Mouse (Mus musculus): ENCODE results near the gene Maip1. TPM values are rescaled to one million over a fixed set of nuclear protein-coding genes. Genes with fewer than 3 reads are reported as not detected.

Maip1 gene
- 6.9 TPM for polyA plus RNA-seq (2012; fragmentation: generic; extraction: Trizol)

DNA sequence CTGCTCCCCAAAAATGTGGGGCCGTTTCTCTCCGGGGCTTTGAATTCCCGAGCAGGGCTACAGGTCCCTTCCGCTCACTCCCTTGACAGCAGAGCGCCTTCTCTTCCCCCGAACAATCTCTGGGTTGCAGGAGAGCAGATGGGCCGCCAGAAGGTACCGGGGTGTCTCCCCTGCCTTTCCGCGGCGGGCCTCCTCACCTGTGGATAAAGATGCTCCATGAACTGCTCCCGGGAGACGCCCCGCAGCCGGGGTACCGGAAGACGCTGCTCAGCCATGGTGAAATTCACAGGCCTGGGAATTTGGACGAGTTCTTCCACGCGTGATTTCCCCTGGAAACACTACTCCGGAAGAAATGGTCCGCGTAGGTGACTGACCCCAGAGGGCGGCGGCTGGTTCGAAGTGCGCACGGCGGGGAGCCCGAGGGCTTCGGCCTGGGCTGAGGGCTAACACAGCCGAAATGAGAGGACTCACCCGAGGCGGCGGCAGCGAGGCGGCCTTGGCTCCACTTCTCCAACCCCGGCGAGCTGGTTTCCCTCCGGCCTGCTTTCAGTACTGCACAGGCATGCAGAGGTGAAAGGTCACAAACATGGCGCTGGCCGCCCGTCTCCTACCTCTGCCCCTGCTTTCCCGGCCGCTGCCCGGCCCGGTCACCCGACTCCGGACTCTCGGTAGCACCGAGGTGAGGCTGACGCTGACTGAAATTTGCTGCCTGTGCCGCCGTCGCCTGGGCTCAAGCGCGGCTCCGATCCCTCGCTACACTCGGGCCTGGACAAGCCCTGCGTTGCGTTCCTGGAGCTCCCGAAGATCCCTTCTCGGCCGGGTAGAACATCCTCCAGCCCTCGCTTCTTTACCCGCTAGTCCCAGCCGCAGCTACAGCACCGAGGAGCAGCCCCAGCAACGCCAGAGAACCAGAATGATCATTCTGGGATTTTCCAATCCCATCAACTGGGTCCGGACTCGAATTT, at the start of gene Maip1, which contains the start of gene Tyw5:
Gene Maip1, plus strand, starts transcription at position 142 of the 965 bp plus-strand sequence.
Gene Tyw5, minus strand, starts transcription at position 915 of the 965 bp plus-strand sequence.
- Histone ChIP-seq H3K4me3 (peak within 1 kb of the TSS; percentile 95), H3K4me2 (ENCODE audit: low read depth) (peak within 1 kb of the TSS; percentile 92), H3K36me3 (ENCODE audit: control insufficient read depth, insufficient read depth) (peaks cover under 1% of the 10 kb centered on the region), H3ac (ENCODE audit: control insufficient read depth, insufficient read length) (peak within 1 kb of the TSS; percentile 67), H3K27me3 (ENCODE audit: control insufficient read depth, insufficient read depth, insufficient read length) (no peaks in the 10 kb centered on the region), H3K79me2 (ENCODE audit: control insufficient read depth, insufficient read depth) (peaks cover 66% of the 10 kb centered on the region)
- no peak for TF ChIP-seq USF1 (IDR thresholded peaks at IDR 0.05; ENCODE audit: low read depth)
- peak; percentile 9 for TF ChIP-seq REST (IDR thresholded peaks at IDR 0.05; ENCODE audit: insufficient read depth, insufficient read length)
- TF ChIP-seq MYOG (IDR thresholded peaks at IDR 0.05; ENCODE audit: control insufficient read depth in 1 of 3, insufficient read depth in 1 of 3, insufficient read length in 2 of 3, low read depth in 2 of 3) = peak in 1 of 3 experiments; percentile 43
- TF ChIP-seq MYOD1 (IDR thresholded peaks at IDR 0.05; ENCODE audit: control insufficient read depth in 1 of 3, insufficient read length in 2 of 3, low read depth in 2 of 3) = no peak
- peak; percentile 16 for TF ChIP-seq SRF (IDR thresholded peaks at IDR 0.05; ENCODE audit: control insufficient read depth, insufficient read length, low read depth)
- peak; percentile 67 for TF ChIP-seq POLR2A (IDR thresholded peaks at IDR 0.05; ENCODE audit: insufficient read length, low read depth)
- no peak for TF ChIP-seq TCF3 (IDR thresholded peaks at IDR 0.05; ENCODE audit: insufficient read length, low read depth)
- peak; percentile 37 for TF ChIP-seq POLR2AphosphoS2 (IDR thresholded peaks at IDR 0.05; ENCODE audit: insufficient read length, low read depth)
- no peak for TF ChIP-seq MAX (IDR thresholded peaks at IDR 0.05; ENCODE audit: low read depth)
- TF ChIP-seq CEBPB (IDR thresholded peaks at IDR 0.05; ENCODE audit: insufficient read depth, poor library complexity, severe bottlenecking) = no peak
- no peak for TF ChIP-seq E2F4 (IDR thresholded peaks at IDR 0.05; ENCODE audit: insufficient read depth)

DNA sequence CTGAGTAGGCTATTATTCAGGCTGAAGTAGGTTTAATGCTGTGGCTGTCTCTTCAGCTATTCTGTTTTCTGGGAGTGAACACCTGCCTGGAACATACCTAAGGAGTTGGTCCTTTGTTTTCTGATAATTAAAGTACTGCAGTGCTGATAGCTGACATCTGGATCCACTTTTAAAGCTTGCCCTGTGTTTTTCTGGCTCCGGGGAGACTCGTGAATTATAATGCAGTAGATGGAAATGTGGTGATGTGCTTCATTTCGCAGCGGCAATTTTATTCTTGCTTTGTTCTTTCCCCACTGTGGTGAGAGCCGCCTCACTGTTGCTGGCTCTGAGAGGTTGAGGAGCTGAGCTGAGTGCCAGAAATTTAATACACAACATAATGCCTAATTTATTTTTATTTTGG, 47.6 kb upstream of the Maip1 start:
- no peak for TF ChIP-seq POLR2A (IDR thresholded peaks at IDR 0.05; ENCODE audit: insufficient read length, low read depth)
- TF ChIP-seq TCF3 (IDR thresholded peaks at IDR 0.05; ENCODE audit: insufficient read length, low read depth) = no peak
- TF ChIP-seq TCF12 (IDR thresholded peaks at IDR 0.05; ENCODE audit: insufficient read depth, poor library complexity, severe bottlenecking) = no peak
- TF ChIP-seq E2F4 (IDR thresholded peaks at IDR 0.05; ENCODE audit: insufficient read depth) = no peak
- TF ChIP-seq MYOD1 (IDR thresholded peaks at IDR 0.05; ENCODE audit: control insufficient read depth in 1 of 3, insufficient read length in 2 of 3, low read depth in 2 of 3) = no peak
- TF ChIP-seq USF1 (IDR thresholded peaks at IDR 0.05; ENCODE audit: low read depth) = no peak
- no peak for TF ChIP-seq SRF (IDR thresholded peaks at IDR 0.05; ENCODE audit: control insufficient read depth, insufficient read length, low read depth)
- Histone ChIP-seq H3K27me3 (ENCODE audit: control insufficient read depth, insufficient read depth, insufficient read length) (no peaks in the 10 kb centered on the region), H3K36me3 (ENCODE audit: control insufficient read depth, insufficient read depth) (no peaks in the 10 kb centered on the region), H3ac (ENCODE audit: control insufficient read depth, insufficient read length) (no peak overlapping the region), H3K79me2 (ENCODE audit: control insufficient read depth, insufficient read depth) (no peaks in the 10 kb centered on the region), H3K4me2 (ENCODE audit: low read depth) (no peak overlapping the region), H3K4me3 (no peak overlapping the region)

GRCm38 (mm10) chr1:57367446-57367845, 38.7 kb upstream of the Maip1 start:
- no peaks in the 10 kb centered on the region for H3K27me3 ChIP-seq (ENCODE audit: control insufficient read depth, insufficient read depth, insufficient read length)
- no peak overlapping the region for H3K4me2 ChIP-seq (ENCODE audit: low read depth)
- TF ChIP-seq USF1 (IDR thresholded peaks at IDR 0.05; ENCODE audit: low read depth) = no peak
- no peak for TF ChIP-seq MYOD1 (IDR thresholded peaks at IDR 0.05; ENCODE audit: control insufficient read depth in 1 of 3, insufficient read length in 2 of 3, low read depth in 2 of 3)
- TF ChIP-seq E2F4 (IDR thresholded peaks at IDR 0.05; ENCODE audit: insufficient read depth) = no peak
- no peaks in the 10 kb centered on the region for H3K36me3 ChIP-seq (ENCODE audit: control insufficient read depth, insufficient read depth)
- H3K79me2 ChIP-seq (ENCODE audit: control insufficient read depth, insufficient read depth) = no peaks in the 10 kb centered on the region
- H3ac ChIP-seq (ENCODE audit: control insufficient read depth, insufficient read length) = no peak overlapping the region
- no peak overlapping the region for H3K4me3 ChIP-seq

GRCm38 (mm10) chr1:57369111-57369510, 37.0 kb upstream of the Maip1 start:
- Histone ChIP-seq H3K27me3 (ENCODE audit: control insufficient read depth, insufficient read depth, insufficient read length) (no peaks in the 10 kb centered on the region), H3K36me3 (ENCODE audit: control insufficient read depth, insufficient read depth) (no peaks in the 10 kb centered on the region), H3K4me3 (no peak overlapping the region), H3ac (ENCODE audit: control insufficient read depth, insufficient read length) (no peak overlapping the region), H3K4me2 (ENCODE audit: low read depth) (no peak overlapping the region), H3K79me2 (ENCODE audit: control insufficient read depth, insufficient read depth) (no peaks in the 10 kb centered on the region)
- TF ChIP-seq E2F4 (IDR thresholded peaks at IDR 0.05; ENCODE audit: insufficient read depth) (no peak), MYOD1 (IDR thresholded peaks at IDR 0.05; ENCODE audit: control insufficient read depth in 1 of 3, insufficient read length in 2 of 3, low read depth in 2 of 3) (no peak), MAX (IDR thresholded peaks at IDR 0.05; ENCODE audit: low read depth) (no peak), POLR2A (IDR thresholded peaks at IDR 0.05; ENCODE audit: insufficient read length, low read depth) (no peak), CEBPB (IDR thresholded peaks at IDR 0.05; ENCODE audit: insufficient read depth, poor library complexity, severe bottlenecking) (no peak), TCF3 (IDR thresholded peaks at IDR 0.05; ENCODE audit: insufficient read length, low read depth) (no peak), REST (IDR thresholded peaks at IDR 0.05; ENCODE audit: insufficient read depth, insufficient read length) (no peak), SRF (IDR thresholded peaks at IDR 0.05; ENCODE audit: control insufficient read depth, insufficient read length, low read depth) (no peak), USF1 (IDR thresholded peaks at IDR 0.05; ENCODE audit: low read depth) (no peak), MYOG (IDR thresholded peaks at IDR 0.05; ENCODE audit: control insufficient read depth in 1 of 3, insufficient read depth in 1 of 3, insufficient read length in 2 of 3, low read depth in 2 of 3) (no peak), TCF12 (IDR thresholded peaks at IDR 0.05; ENCODE audit: insufficient read depth, poor library complexity, severe bottlenecking) (no peak), POLR2AphosphoS2 (IDR thresholded peaks at IDR 0.05; ENCODE audit: insufficient read length, low read depth) (no peak)
